Mouse (Mus musculus) cerebellum, adult 2 months (tissue): ENCODE results near the gene Agpat1.

Source experiments
- CTCF ChIP-seq: fragments of 200-500 bp; IDR thresholded peaks from 2 replicates; pipeline ENCODE4 v1.5.1; 2011; ENCODE audit warnings: low read depth, mild to moderate bottlenecking, control low read depth, low read length, moderate library complexity, borderline replicate concordance; ENCODE audit not compliant: insufficient read depth
- POLR2A ChIP-seq: fragments of 200-500 bp; IDR thresholded peaks from 2 replicates; pipeline ENCODE4 v1.6.1; 2011; ENCODE audit warnings: low read length, control low read depth, borderline replicate concordance; ENCODE audit not compliant: insufficient read depth

DNA sequence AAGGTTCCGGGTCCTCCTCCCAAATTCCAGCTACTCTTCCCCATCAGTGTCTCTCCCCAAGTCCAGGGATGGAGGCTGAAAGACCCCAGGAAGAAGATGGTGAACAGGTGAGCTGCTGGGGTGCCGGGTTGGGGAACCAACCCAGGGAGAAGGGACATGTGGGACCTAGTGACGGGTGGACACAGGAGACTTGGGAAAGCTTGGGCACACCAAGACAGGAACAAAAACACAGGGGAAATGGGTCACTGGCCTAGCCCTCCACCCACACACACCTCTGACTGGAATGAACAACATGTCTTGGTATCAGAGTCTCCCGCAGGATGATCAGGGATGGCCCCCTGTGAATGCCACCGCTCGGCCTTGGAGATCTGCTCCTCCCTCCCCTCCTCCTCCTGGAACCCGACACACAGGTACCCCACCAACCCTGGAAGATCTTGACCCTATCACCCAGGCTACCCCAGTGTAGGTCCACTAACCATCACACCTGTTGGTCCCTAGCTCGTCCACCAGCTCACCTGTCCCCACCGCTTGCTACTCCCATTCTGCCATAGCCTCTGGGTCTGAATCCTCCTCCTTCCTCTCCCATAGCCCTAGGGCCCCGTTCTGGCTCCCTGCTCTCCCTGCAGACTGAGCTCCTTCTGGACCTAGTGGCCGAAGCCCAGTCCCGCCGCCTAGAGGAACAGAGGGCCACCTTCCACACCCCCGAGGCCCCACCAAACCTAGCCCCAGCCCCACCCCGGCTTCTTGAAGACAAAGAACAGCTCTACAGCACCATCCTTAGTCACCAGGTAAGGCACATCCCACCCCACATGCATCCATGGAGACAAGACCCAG, 13.7 kb upstream of the Agpat1 start:
- TF ChIP-seq CTCF = no peak
- TF ChIP-seq POLR2A = no peak
